Mouse (Mus musculus) spleen, postnatal 0 days (tissue): ENCODE results near the gene Olfr1449. TPM values are rescaled to one million over a fixed set of nuclear protein-coding genes. Genes with fewer than 3 reads are reported as not detected.

Experiments
- polyA plus RNA-seq: library from polyadenylated mRNA; unstranded; fragments of >200 nt; fragmentation: Nextera tagmentation; extraction: Ambion mirVana; gene quantifications from 2 replicates; pipeline ENCODE4 v1.2.1, GENCODE M21; 2015

Olfr1449 gene
- polyA plus RNA-seq: not detected in 2 replicates

DNA sequence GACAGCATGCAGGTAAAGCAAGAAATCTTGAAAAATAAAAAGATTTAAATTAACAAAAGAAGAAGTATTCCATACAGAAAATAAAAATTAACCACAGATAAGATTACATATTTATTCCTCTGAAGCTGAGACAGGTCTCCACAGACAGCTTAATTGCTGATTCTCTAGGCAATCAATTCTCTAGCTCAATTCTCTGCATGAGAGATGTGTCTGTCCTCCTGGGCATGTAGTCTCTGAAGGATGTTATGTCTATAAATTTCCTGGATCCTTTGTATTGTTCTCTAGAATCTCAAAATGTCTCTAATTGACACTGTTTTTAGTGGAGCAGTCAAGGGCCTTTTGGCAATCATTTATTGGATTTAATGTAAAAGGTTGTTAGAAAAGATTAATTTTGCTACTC lies at the start of gene Olfr1449:
TSS of gene Olfr1449 (plus strand) at position 301 of the 400 bp plus-strand sequence.

DNA sequence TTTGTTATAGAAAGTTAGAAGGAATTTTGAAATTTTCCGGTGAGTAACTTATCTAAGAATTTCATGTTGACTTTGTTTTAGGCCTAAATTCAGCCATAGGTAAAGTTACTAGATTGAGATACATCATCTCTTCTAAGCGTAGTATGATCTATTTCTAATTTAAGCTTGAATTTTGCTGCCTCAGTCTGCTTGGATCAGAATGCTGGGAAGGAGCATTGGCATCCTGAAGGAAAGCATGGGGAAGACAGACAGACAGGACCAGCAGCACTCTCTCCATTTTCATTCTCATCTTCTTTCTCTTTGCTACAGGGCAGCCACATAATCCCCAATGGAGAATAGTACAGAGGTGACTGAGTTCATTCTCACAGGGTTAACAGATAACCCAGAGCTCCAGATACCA lies 47.1 kb upstream of the Olfr1449 start, which contains the start of gene Olfr1445:
TSS of gene Olfr1445 (plus strand) at position 301 of the 400 bp plus-strand sequence.

DNA sequence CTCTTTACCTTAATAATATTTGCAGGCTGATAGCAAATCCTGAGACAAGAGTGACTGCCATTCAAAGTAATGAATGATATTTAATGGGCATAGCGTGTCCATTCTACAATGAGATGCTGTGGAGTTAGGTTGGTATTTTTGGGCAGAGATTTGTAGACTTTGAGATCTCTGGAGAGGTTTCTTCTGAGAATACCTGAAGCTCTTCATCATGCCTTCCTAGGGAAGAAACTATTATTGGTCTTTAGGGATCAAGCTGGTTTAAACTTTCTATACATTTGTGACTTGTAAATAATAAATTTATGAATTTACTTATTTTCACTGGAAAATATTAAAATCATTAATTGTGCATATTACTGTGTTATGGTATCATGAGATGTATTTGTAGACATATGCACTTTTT lies 37.2 kb upstream of the Olfr1449 start, which contains the start of gene Olfr1446:
TSS of gene Olfr1446 (minus strand) at position 101 of the 400 bp plus-strand sequence.

DNA sequence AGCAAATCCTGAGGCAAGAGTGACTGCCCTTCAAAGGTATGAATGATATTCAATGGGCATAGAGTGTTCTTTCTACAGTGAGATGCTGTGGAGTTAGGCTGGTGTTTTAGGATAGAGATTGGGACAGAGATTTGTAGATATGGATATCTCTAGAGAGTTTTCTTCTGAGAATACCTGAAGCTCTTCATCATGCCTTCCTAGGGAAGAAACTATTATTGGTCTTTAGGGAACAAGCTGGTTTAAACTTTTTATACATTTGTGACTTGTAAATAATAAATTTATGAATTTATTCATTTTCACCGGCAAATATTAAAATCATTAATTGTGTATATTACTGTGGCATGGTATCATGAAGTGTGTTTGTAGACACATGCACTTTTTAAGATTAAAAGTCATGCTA lies 27.0 kb upstream of the Olfr1449 start, which contains the start of gene Olfr1447:
TSS of gene Olfr1447 (minus strand) at position 101 of the 400 bp plus-strand sequence.

DNA sequence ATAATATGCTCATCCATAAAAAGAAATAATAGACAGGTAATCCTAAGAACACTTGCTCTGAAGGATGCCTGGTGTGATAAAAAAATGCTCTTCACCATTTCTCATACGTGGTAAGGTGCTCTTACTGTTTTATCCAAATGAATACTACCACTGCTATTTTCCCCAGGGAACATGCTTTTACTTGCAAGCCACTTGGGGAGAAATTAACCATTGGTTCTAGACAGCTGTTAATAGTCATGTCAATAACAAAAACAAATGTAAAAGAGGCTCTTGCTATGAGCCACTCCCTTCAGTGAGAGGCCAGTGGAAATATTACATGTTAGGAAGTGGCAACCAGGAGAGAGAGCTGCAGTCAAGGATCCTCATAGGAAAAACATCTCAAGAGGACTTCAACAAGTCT lies 6.3 kb upstream of the Olfr1449 start, which contains the start of gene Olfr1448:
TSS of gene Olfr1448 (minus strand) at position 101 of the 400 bp plus-strand sequence.

DNA sequence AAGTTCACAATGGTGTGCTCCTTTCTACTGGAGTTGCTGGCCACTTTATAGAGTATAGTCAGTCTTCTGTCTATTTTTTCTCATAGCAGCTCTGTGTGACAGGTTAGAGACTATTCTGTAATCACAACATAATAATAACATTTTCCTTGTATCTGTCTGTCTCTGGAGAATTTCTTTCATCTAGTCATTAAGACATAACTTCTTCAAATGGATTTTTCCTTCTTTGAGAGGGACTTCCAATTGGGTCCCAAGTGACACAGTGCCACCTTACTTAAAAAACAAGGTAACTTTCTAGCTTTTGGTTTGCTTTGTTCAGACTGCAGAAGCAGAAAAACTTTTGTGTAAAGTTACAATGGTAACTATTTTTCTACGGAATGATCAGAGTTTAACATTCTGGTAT lies 19.3 kb downstream of the Olfr1449 start, which contains the start of gene Olfr1450:
TSS of gene Olfr1450 (plus strand) at position 301 of the 400 bp plus-strand sequence.

Other genes starting within 250 kb of the Olfr1449 start
- not detected in 2 replicates for gene Keg1, start 235.1 kb upstream of the Olfr1449 start, polyA plus RNA-seq
- gene Cntf, start 165.2 kb upstream of the Olfr1449 start, polyA plus RNA-seq: 0.99 and 1.1 TPM in 2 replicates
- 11.3 and 11.6 TPM in 2 replicates for gene Zfp91, start 134.7 kb upstream of the Olfr1449 start, polyA plus RNA-seq
- 5.1 and 7.8 TPM in 2 replicates for gene Lpxn, start 134.6 kb upstream of the Olfr1449 start, polyA plus RNA-seq
- not detected in 2 replicates for gene Gm5244, start 84.2 kb upstream of the Olfr1449 start, polyA plus RNA-seq
- gene Olfr1444, start 73.6 kb upstream of the Olfr1449 start, polyA plus RNA-seq: not detected in 2 replicates
- not detected in 2 replicates for gene Olfr1445, start 47.0 kb upstream of the Olfr1449 start, polyA plus RNA-seq
- not detected in 2 replicates for gene Olfr1446, start 37.3 kb upstream of the Olfr1449 start, polyA plus RNA-seq
- gene Olfr1447, start 27.1 kb upstream of the Olfr1449 start, polyA plus RNA-seq: not detected in 2 replicates
- not detected in 2 replicates for gene Olfr1448, start 6.4 kb upstream of the Olfr1449 start, polyA plus RNA-seq
- gene Olfr1450, start 19.4 kb downstream of the Olfr1449 start, polyA plus RNA-seq: not detected in 2 replicates
- not detected in 2 replicates for gene Olfr1451, start 64.2 kb downstream of the Olfr1449 start, polyA plus RNA-seq
- not detected in 2 replicates for gene Olfr1453, start 97.5 kb downstream of the Olfr1449 start, polyA plus RNA-seq
- not detected in 2 replicates for gene Olfr1454, start 129.8 kb downstream of the Olfr1449 start, polyA plus RNA-seq
- not detected in 2 replicates for gene Olfr1457, start 167.1 kb downstream of the Olfr1449 start, polyA plus RNA-seq
- not detected in 2 replicates for gene Olfr1458, start 175.9 kb downstream of the Olfr1449 start, polyA plus RNA-seq
- 0.01 TPM in 1 of 2 replicates, not detected in the other for gene Olfr1459, start 218.7 kb downstream of the Olfr1449 start, polyA plus RNA-seq
- gene Olfr1461, start 232.2 kb downstream of the Olfr1449 start, polyA plus RNA-seq: not detected in 2 replicates